Mouse (Mus musculus): ENCODE results near the gene Sertad1. TPM values are rescaled to one million over a fixed set of nuclear protein-coding genes. Genes with fewer than 3 reads are reported as not detected.

The Sertad1 gene
- polyA plus RNA-seq (2015; fragmentation: Illumina TruSeq; extraction: RNeasy Lipid Tissue Mini Kit (QIAGEN cat#74804); ENCODE audit: low read depth, low replicate concordance), result 18.4 TPM

GRCm38 (mm10) chr7:27486770-27487697 lies at the start of gene Sertad1:
Gene Sertad1, plus strand, starts transcription at chr7:27486910.

GRCm38 (mm10) chr7:27447419-27448286 lies 39.1 kb upstream of the Sertad1 start, which contains the start of the genes Sptbn4 and Blvrb:
Gene Sptbn4, minus strand, starts transcription at chr7:27447686.
Gene Blvrb, plus strand, starts transcription at chr7:27447978.

GRCm38 (mm10) chr7:27473156-27473834 lies 13.4 kb upstream of the Sertad1 start, which contains the start of gene Sertad3:
Gene Sertad3, plus strand, starts transcription at chr7:27473768.

GRCm38 (mm10) chr7:27499036-27499435 lies 12.3 kb downstream of the Sertad1 start, which contains the start of gene Prx:
Gene Prx, plus strand, starts transcription at chr7:27499324.

GRCm38 (mm10) chr7:27522967-27523366 lies 36.3 kb downstream of the Sertad1 start, which contains the start of gene Hipk4:
Gene Hipk4, plus strand, starts transcription at chr7:27523267.

Other genes starting within 250 kb of the Sertad1 start
- gene Numbl, start 228.5 kb upstream of the Sertad1 start, polyA plus RNA-seq (2015; fragmentation: Illumina TruSeq; extraction: RNeasy Lipid Tissue Mini Kit (QIAGEN cat#74804); ENCODE audit: low read depth, low replicate concordance), result 57.8 TPM
- gene Ltbp4, start 149.2 kb upstream of the Sertad1 start, polyA plus RNA-seq (2015; fragmentation: Illumina TruSeq; extraction: RNeasy Lipid Tissue Mini Kit (QIAGEN cat#74804); ENCODE audit: low read depth, low replicate concordance), result 31.2 TPM
- gene Shkbp1, start 130.9 kb upstream of the Sertad1 start, polyA plus RNA-seq (2015; fragmentation: Illumina TruSeq; extraction: RNeasy Lipid Tissue Mini Kit (QIAGEN cat#74804); ENCODE audit: low read depth, low replicate concordance), result 29.2 TPM
- not detected for gene Gm20479, start 129.5 kb upstream of the Sertad1 start, polyA plus RNA-seq (2015; fragmentation: Illumina TruSeq; extraction: RNeasy Lipid Tissue Mini Kit (QIAGEN cat#74804); ENCODE audit: low read depth, low replicate concordance)
- gene Sptbn4, start 39.2 kb upstream of the Sertad1 start, polyA plus RNA-seq (2015; fragmentation: Illumina TruSeq; extraction: RNeasy Lipid Tissue Mini Kit (QIAGEN cat#74804); ENCODE audit: low read depth, low replicate concordance), result 71.8 TPM
- 22.0 TPM for gene Blvrb, start 38.9 kb upstream of the Sertad1 start, polyA plus RNA-seq (2015; fragmentation: Illumina TruSeq; extraction: RNeasy Lipid Tissue Mini Kit (QIAGEN cat#74804); ENCODE audit: low read depth, low replicate concordance)
- 4.7 TPM for gene Sertad3, start 13.1 kb upstream of the Sertad1 start, polyA plus RNA-seq (2015; fragmentation: Illumina TruSeq; extraction: RNeasy Lipid Tissue Mini Kit (QIAGEN cat#74804); ENCODE audit: low read depth, low replicate concordance)
- gene Prx, start 12.4 kb downstream of the Sertad1 start, polyA plus RNA-seq (2015; fragmentation: Illumina TruSeq; extraction: RNeasy Lipid Tissue Mini Kit (QIAGEN cat#74804); ENCODE audit: low read depth, low replicate concordance), result 0.22 TPM
- not detected for gene Hipk4, start 36.4 kb downstream of the Sertad1 start, polyA plus RNA-seq (2015; fragmentation: Illumina TruSeq; extraction: RNeasy Lipid Tissue Mini Kit (QIAGEN cat#74804); ENCODE audit: low read depth, low replicate concordance)
- 607 TPM for gene Pld3, start 66.3 kb downstream of the Sertad1 start, polyA plus RNA-seq (2015; fragmentation: Illumina TruSeq; extraction: RNeasy Lipid Tissue Mini Kit (QIAGEN cat#74804); ENCODE audit: low read depth, low replicate concordance)
- gene 2310022A10Rik, start 66.3 kb downstream of the Sertad1 start, polyA plus RNA-seq (2015; fragmentation: Illumina TruSeq; extraction: RNeasy Lipid Tissue Mini Kit (QIAGEN cat#74804); ENCODE audit: low read depth, low replicate concordance), result 21.4 TPM
- gene Akt2, start 104.6 kb downstream of the Sertad1 start, polyA plus RNA-seq (2015; fragmentation: Illumina TruSeq; extraction: RNeasy Lipid Tissue Mini Kit (QIAGEN cat#74804); ENCODE audit: low read depth, low replicate concordance), result 106 TPM
- 76.0 TPM for gene Ttc9b, start 167.0 kb downstream of the Sertad1 start, polyA plus RNA-seq (2015; fragmentation: Illumina TruSeq; extraction: RNeasy Lipid Tissue Mini Kit (QIAGEN cat#74804); ENCODE audit: low read depth, low replicate concordance)
- 133 TPM for gene Map3k10, start 187.7 kb downstream of the Sertad1 start, polyA plus RNA-seq (2015; fragmentation: Illumina TruSeq; extraction: RNeasy Lipid Tissue Mini Kit (QIAGEN cat#74804); ENCODE audit: low read depth, low replicate concordance)
- 9.8 TPM for gene Zfp607b, start 202.4 kb downstream of the Sertad1 start, polyA plus RNA-seq (2015; fragmentation: Illumina TruSeq; extraction: RNeasy Lipid Tissue Mini Kit (QIAGEN cat#74804); ENCODE audit: low read depth, low replicate concordance)
- 25.7 TPM for gene Zfp60, start 244.5 kb downstream of the Sertad1 start, polyA plus RNA-seq (2015; fragmentation: Illumina TruSeq; extraction: RNeasy Lipid Tissue Mini Kit (QIAGEN cat#74804); ENCODE audit: low read depth, low replicate concordance)